Mouse (Mus musculus) myocyte (in vitro differentiated cells): Measurements from ENCODE around the gene Cdipt. TPM values are rescaled to one million over a fixed set of nuclear protein-coding genes. Genes with fewer than 3 reads are reported as not detected.

ENCODE experiments used
- H3K27me3 ChIP-seq: one replicate; pipeline ENCODE4 v1.6.1; 2011; ENCODE audit not compliant: control insufficient read depth, insufficient read depth, insufficient read length
- H3K36me3 ChIP-seq: one replicate; pipeline ENCODE4 v1.6.1; 2011; ENCODE audit not compliant: control insufficient read depth, insufficient read depth
- H3K4me2 ChIP-seq: one replicate; pipeline ENCODE4 v1.6.1; 2011; ENCODE audit warnings: low read depth, control low read depth
- H3K4me3 ChIP-seq: one replicate; pipeline ENCODE4 v1.5.1; 2011; ENCODE audit warnings: mild to moderate bottlenecking, control low read depth, moderate library complexity
- H3K79me2 ChIP-seq: one replicate; pipeline ENCODE4 v1.6.1; 2011; ENCODE audit not compliant: control insufficient read depth, insufficient read depth
- H3ac ChIP-seq: one replicate; pipeline ENCODE4 v1.6.1; 2011; ENCODE audit not compliant: control insufficient read depth, insufficient read length
- CEBPB ChIP-seq: IDR thresholded peaks from 2 replicates; pipeline ENCODE4 v1.6.1; 2011; ENCODE audit warnings: mild to moderate bottlenecking, moderate library complexity; ENCODE audit not compliant: poor library complexity, insufficient read depth, severe bottlenecking
- E2F4 ChIP-seq: IDR thresholded peaks from one replicate; pipeline ENCODE4 v1.6.1; 2011; ENCODE audit warnings: mild to moderate bottlenecking, control low read depth, moderate library complexity; ENCODE audit not compliant: insufficient read depth
- MAX ChIP-seq: IDR thresholded peaks from one replicate; pipeline ENCODE4 v1.6.1; 2011; ENCODE audit warnings: low read depth, mild to moderate bottlenecking, control low read depth
- MYOD1 ChIP-seq, 3 experiments: IDR thresholded peaks; one replicate each; pipeline ENCODE4 v1.6.1; 2011; ENCODE audit warnings: control low read depth in 2 of 3, low read depth in 2 of 3, mild to moderate bottlenecking in 2 of 3, moderate library complexity in 1 of 3; ENCODE audit not compliant: insufficient read length in 2 of 3, control insufficient read depth in 1 of 3
- MYOG ChIP-seq, 3 experiments: IDR thresholded peaks; one replicate each; pipeline ENCODE4 v1.6.1; 2011; ENCODE audit warnings: control low read depth in 2 of 3, low read depth in 2 of 3, mild to moderate bottlenecking in 2 of 3; ENCODE audit not compliant: insufficient read length in 2 of 3, control insufficient read depth in 1 of 3, insufficient read depth in 1 of 3
- POLR2A ChIP-seq: IDR thresholded peaks from one replicate; pipeline ENCODE4 v1.6.1; 2011; ENCODE audit warnings: low read depth, mild to moderate bottlenecking, control low read depth, moderate library complexity; ENCODE audit not compliant: insufficient read length
- POLR2AphosphoS2 ChIP-seq: IDR thresholded peaks from one replicate; pipeline ENCODE4 v1.6.1; 2011; ENCODE audit warnings: low read depth, control low read depth; ENCODE audit not compliant: insufficient read length
- REST ChIP-seq: IDR thresholded peaks from one replicate; pipeline ENCODE4 v1.6.1; 2011; ENCODE audit warnings: mild to moderate bottlenecking, control low read depth, moderate library complexity; ENCODE audit not compliant: insufficient read depth, insufficient read length
- SRF ChIP-seq: IDR thresholded peaks from one replicate; pipeline ENCODE4 v1.6.1; 2011; ENCODE audit warnings: low read depth; ENCODE audit not compliant: control insufficient read depth, insufficient read length
- TCF12 ChIP-seq: IDR thresholded peaks from one replicate; pipeline ENCODE4 v1.6.1; 2011; ENCODE audit warnings: mild to moderate bottlenecking, control low read depth; ENCODE audit not compliant: poor library complexity, insufficient read depth, severe bottlenecking
- TCF3 ChIP-seq: IDR thresholded peaks from one replicate; pipeline ENCODE4 v1.6.1; 2011; ENCODE audit warnings: low read depth, control low read depth; ENCODE audit not compliant: insufficient read length
- USF1 ChIP-seq: IDR thresholded peaks from one replicate; pipeline ENCODE4 v1.6.1; 2011; ENCODE audit warnings: low read depth, mild to moderate bottlenecking, control low read depth, moderate library complexity
- polyA plus RNA-seq: library from polyadenylated mRNA; unstranded; fragments of >200 nt; fragmentation: generic; extraction: Trizol; gene quantifications from one replicate; pipeline ENCODE4 v1.2.1, GENCODE M21; 2012; ENCODE audit warnings: missing spikeins

The Cdipt gene
- polyA plus RNA-seq, 1 experiment: 173 TPM

DNA sequence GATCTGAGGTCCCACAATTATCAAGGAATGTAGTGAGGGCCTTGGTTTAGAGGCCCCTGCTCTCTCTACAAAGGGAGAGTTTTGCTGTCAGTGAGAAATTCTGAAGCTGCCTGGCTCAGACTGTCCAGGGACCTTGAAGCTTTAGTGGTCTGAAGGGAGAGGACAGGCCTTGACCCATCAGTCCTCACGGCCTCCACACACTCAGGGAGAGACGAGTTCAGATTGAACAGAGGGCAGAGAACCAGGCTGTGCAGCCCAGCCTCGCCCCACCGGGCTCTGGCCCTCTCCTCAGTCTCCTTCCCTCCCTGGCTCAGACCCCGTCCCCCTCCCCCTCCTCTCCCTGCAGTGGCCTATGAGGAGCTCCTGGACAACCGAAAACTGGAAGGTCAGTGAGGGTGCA is 8.4 kb upstream of the Cdipt start:
- TF ChIP-seq REST (no peak), TCF12 (no peak), MYOG (IDR thresholded peaks at IDR 0.05; ENCODE audit: control insufficient read depth in 1 of 3, insufficient read depth in 1 of 3, insufficient read length in 2 of 3, low read depth in 2 of 3) (no peak), POLR2AphosphoS2 (no peak), MYOD1 (IDR thresholded peaks at IDR 0.05; ENCODE audit: control insufficient read depth in 1 of 3, insufficient read length in 2 of 3, low read depth in 2 of 3) (no peak)
- Histone ChIP-seq H3K36me3 (no peaks in the 10 kb centered on the region), H3K4me2 (no peak overlapping the region), H3ac (no peak overlapping the region), H3K4me3 (no peak overlapping the region), H3K27me3 (peaks cover 57% of the 10 kb centered on the region), H3K79me2 (no peaks in the 10 kb centered on the region)

DNA sequence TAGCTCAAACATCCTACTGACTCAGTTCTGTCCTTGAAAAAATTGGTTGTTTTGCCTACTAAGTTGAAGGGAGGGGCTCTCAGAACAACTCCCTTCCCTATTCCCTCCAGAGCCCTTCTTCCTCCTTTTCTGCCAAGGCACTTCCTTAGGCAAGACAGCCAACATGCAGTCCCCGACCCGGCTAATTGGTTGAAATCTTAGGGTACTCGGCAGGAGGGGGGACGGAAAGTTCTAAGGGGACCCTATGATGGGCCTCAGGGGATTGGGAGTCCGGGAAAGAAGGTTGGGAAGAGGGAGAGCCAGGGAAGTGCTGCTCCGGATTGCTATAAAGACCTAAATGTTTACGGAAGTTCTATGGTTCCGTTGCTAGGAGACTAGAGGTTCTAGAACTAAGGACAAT is 221 bp upstream of the Cdipt start:
- H3K4me3 ChIP-seq: peak overlapping the region; percentile 95
- peak overlapping the region; percentile 51 for H3K4me2 ChIP-seq
- peaks cover 14% of the 10 kb centered on the region for H3K36me3 ChIP-seq
- no peak overlapping the region for H3ac ChIP-seq
- peaks cover 13% of the 10 kb centered on the region for H3K79me2 ChIP-seq
- peaks cover 7% of the 10 kb centered on the region for H3K27me3 ChIP-seq
- TF ChIP-seq TCF3: no peak
- no peak for TF ChIP-seq E2F4
- no peak for TF ChIP-seq REST
- no peak for TF ChIP-seq MYOG (IDR thresholded peaks at IDR 0.05; ENCODE audit: control insufficient read depth in 1 of 3, insufficient read depth in 1 of 3, insufficient read length in 2 of 3, low read depth in 2 of 3)
- TF ChIP-seq SRF: no peak
- TF ChIP-seq TCF12: no peak
- no peak for TF ChIP-seq MAX
- TF ChIP-seq POLR2AphosphoS2: no peak
- TF ChIP-seq MYOD1 (IDR thresholded peaks at IDR 0.05; ENCODE audit: control insufficient read depth in 1 of 3, insufficient read length in 2 of 3, low read depth in 2 of 3): no peak

DNA sequence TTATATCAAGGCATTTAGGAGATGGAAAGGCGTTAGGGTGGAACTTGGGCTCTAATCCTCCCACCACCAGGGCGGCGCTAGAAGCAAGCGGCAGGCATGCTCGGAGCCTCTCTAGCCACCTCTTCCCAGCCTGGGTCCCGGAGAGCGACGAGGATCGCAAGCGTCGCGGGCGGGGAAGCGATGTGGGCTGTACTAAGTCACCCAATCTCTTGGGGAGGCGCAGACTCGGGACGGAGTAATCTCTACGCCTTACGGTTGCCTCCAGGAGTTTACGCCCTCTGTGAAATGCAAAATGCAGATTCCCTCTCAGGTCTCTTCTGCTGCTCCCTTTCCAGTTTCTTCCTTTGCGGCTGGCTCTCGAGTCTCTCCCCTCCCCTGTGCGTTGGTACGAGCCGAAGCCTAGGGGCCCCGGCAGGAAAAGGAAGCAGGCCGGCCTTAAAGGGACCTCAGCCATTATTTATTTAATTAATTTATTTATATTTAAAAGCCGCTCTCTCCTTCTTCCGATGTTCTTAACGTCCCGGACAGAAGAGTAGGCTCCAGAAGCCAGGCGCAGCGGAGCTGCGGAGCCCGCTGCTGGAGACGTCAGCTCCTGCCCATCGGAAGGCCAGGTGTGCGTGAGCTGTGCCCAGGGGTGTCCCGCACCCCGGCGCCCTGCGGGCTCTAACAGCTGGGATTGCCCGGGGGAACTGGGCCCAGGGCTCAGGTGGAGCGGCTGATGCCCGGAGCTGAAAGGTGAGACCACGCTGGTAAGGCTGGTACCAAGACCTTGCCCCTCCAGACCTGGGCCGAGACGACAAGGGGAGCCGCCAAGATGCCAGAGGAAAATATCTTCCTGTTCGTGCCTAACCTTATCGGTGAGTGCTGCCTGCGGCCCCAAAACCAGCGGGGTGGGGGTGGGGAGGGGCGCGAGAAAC is 494 bp downstream of the Cdipt start, which contains the start of gene Cdiptos:
Gene Cdiptos (minus strand): TSS at position 149 of the 917 bp plus-strand sequence.
- no peak for TF ChIP-seq REST
- no peak for TF ChIP-seq E2F4
- TF ChIP-seq USF1: no peak
- TF ChIP-seq MYOD1 (IDR thresholded peaks at IDR 0.05; ENCODE audit: control insufficient read depth in 1 of 3, insufficient read length in 2 of 3, low read depth in 2 of 3): peak in 1 of 3 experiments; percentile 29
- TF ChIP-seq MAX: peak; percentile 52
- no peak for TF ChIP-seq SRF
- no peak for TF ChIP-seq CEBPB
- peak in 2 of 3 experiments; percentile 14 to 59 for TF ChIP-seq MYOG (IDR thresholded peaks at IDR 0.05; ENCODE audit: control insufficient read depth in 1 of 3, insufficient read depth in 1 of 3, insufficient read length in 2 of 3, low read depth in 2 of 3)
- peak; percentile 9 for TF ChIP-seq POLR2A
- TF ChIP-seq TCF12: no peak
- TF ChIP-seq POLR2AphosphoS2: no peak
- TF ChIP-seq TCF3: no peak
- H3K4me2 ChIP-seq: peak within 1 kb of the TSS; percentile 77
- peaks cover 13% of the 10 kb centered on the region for H3K79me2 ChIP-seq
- H3K27me3 ChIP-seq: peaks cover under 1% of the 10 kb centered on the region
- peak within 1 kb of the TSS; percentile 83 for H3ac ChIP-seq
- peak within 1 kb of the TSS; percentile 95 for H3K4me3 ChIP-seq
- peaks cover 14% of the 10 kb centered on the region for H3K36me3 ChIP-seq

DNA sequence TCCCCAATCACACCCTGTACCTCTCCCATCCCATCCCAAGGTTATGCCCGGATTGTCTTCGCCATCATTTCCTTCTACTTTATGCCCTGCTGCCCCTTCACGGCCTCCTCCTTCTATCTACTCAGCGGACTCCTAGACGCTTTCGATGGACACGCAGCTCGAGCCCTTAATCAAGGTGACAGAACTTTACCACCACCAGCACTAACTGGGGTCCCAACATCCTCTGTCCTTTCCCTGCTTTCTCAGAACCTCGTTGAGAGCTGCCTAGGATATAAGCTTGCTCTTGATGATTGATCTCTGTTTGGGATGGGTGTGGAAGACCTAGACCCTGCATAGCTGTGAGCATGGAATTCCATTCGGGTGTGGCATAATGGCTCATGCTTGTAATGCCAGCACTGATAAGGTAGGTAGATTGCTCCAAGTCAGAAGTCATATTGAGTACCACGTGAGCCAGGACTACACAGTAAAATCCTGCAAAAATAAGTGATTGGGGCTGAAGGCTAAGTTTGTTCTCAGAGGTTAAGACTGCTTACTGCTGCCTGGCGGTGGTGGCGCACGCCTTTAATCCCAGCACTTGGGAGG is 1.3 kb downstream of the Cdipt start:
- H3K36me3 ChIP-seq: peaks cover 14% of the 10 kb centered on the region
- H3K4me3 ChIP-seq: peak overlapping the region; percentile 95
- H3K79me2 ChIP-seq: peaks cover 13% of the 10 kb centered on the region
- peak overlapping the region; percentile 77 for H3K4me2 ChIP-seq
- no peaks in the 10 kb centered on the region for H3K27me3 ChIP-seq
- TF ChIP-seq MYOD1 (IDR thresholded peaks at IDR 0.05; ENCODE audit: control insufficient read depth in 1 of 3, insufficient read length in 2 of 3, low read depth in 2 of 3) (no peak), SRF (no peak), POLR2AphosphoS2 (no peak), TCF12 (no peak), POLR2A (no peak), USF1 (no peak), TCF3 (no peak), MYOG (IDR thresholded peaks at IDR 0.05; ENCODE audit: control insufficient read depth in 1 of 3, insufficient read depth in 1 of 3, insufficient read length in 2 of 3, low read depth in 2 of 3) (no peak), CEBPB (no peak), E2F4 (no peak), REST (no peak), MAX (no peak)
- H3ac ChIP-seq: peak overlapping the region; percentile 83
